Mouse (Mus musculus): ENCODE data around the gene Ska3. TPM values are rescaled to one million over a fixed set of nuclear protein-coding genes. Genes with fewer than 3 reads are reported as not detected.
"Not testable (repeated sequence)": the region's sequence is repeated elsewhere in the genome, so short reads cannot be mapped to it uniquely, and the experiment has no call there.

The Ska3 gene
- under 1 TPM; 0.22 to 0.47 TPM for total RNA-seq (2021)

DNA sequence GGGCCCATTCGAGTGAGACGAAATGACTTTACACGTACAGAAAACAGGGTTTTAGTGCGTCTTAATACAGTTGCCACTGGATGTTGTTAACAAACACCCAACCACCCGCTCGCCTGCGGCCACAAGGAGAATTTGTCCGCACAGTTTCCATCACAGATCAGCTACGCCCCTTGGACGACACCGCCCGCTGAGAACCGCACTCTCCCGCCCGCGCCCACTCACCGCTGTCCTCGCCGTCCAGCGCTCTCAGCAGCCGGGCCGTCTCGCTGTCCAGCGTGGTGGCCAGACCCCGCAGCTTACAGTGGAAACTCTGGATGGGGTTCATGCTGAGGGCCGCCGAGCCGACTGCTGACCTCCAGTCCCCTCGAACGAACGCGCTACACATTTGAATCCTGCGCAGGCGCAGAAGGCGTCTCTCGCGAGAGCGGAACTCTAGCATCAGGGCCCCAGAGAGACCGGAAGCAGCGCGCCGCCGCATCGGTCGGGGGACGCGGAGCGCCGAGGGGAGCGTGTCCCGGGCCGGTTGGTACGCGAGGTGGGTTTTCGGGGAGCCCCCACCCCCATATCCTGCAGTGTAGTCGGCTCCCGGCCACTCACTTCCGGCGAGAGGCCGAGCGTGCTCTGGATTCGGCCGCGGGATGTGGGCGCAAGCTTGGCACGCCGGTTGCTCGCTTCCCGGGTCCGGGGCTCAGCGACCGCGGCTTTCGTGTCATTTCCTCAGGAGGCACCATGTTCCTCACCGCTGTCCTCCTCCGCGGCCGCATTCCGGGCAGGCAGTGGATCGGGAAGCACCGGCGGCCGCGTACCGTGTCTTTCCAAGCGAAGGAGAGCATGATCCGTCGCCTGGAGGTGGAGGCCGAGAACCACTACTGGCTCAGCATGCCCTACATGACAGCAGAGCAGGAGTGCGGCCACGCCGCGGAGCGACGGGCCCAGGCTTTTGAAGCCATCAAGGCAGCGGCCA, at the start of gene Ska3, which contains the start of gene Mrpl57:
TSS of gene Ska3 (minus strand) at position 398 of the 964 bp plus-strand sequence.
TSS of gene Mrpl57 (plus strand) at position 447 of the 964 bp plus-strand sequence.
- DNase-seq, result peak; percentile 93 to 95
- intact Hi-C loops (cut with DNase I), result loop anchor here (2.0 to 10.0 kb wide), 7 partner anchors 27 to 1376 kb away; partner anchors contain the start of genes Ift88, Micu2, Rcbtb1 and Sap18

DNA sequence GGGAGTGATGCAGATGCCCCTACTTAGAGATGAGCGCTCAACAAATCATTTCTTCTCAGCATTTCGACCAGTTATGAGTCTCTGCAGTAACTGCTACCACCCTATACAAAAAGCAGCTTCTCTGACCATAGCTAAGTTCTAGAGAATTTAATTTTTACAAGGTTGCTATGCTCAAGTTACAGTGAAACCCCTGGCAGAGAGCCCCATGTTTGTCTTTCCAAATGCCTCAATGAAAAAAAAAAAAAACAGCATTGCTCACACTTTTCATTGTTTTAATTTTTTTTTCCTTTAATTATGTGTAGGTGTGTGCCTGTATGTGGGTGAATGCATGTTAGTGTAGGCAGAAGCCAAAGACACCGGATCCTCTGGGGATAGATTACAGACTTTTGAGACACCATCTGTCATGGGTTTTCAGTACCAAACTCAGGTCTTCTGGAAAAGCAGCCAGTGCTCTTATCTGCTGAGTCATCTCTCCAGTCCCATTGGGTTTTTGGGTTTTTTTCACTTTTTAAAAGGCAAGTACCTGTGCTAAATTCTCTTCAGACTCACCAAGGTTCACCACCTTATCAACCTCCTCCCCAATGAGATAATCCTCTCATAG, 40.8 kb upstream of the Ska3 start:
- intact Hi-C loops (cut with DNase I), result no loop called here

DNA sequence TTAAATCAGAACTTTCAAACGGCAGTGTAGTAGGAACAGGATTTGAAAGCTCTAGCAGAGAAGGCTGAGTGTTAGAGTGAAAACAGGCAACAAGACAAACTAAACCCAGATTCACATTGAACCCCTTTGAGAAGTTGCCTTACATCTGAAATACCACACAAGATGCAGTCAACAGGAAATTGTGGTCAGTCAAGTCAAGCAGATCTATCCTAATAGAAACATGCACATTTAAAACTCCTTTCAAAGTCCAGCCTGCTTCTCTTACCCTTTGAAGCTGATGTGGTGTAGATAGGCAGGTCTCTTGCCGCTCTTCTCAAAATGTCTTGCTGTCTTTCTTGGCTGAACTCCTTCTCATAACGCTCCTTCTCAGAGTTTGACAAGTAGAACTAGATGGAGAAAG, 39.3 kb upstream of the Ska3 start:
- no peak for DNase-seq
- intact Hi-C loops (cut with DNase I), result no loop called here

More for the DNA sequence above, 40.8 kb upstream of the Ska3 start:
- no peak for DNase-seq

DNA sequence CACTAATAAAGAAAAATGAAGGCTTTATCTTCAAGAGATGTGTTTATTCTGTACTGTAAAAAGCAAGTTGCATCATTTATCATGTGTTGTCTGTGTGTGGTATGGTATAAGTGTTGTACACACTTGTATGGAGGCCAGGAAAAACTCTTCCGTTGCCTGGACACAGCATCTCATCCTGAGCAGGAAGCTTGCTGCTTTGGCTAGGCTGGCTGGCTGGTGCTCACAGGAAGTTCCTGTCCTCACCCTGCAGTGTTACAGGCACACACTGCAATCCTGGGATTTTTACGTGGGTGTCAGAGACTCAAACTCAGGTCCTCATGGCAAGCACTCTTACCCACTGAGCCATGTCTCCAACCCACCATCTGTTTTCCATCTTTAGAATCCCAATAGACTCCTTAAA, 37.1 kb upstream of the Ska3 start:
- DNase-seq, result peak in 1 of 2 experiments; percentile 9
- intact Hi-C loops (cut with DNase I), result loop anchor here (2.0 kb wide), 1 partner anchor 14 kb away; no protein-coding TSS in a partner anchor

DNA sequence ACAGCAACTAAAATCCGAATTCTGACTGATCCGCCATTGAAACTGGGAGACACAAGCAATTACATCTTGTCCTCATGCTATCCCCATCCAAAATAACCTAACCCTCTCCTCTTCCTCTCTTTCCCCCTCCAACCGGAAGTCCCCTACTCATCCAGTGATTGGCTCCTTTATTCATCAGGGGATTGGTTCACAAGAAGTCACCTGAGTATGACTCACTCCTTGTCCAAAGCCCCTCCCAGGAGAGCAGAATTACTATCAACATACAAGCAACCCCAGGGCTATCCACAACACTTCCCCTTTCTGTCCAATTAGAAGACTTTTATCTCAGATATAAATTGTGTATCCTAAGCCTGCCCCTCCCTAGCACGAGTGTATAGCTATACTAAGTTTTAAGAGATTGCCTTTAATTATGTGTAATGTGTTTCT, 36.0 kb upstream of the Ska3 start:
- intact Hi-C loops (cut with DNase I), result loop anchor here (2.0 kb wide), 1 partner anchor 15 kb away; no protein-coding TSS in a partner anchor
- no peak for DNase-seq

DNA sequence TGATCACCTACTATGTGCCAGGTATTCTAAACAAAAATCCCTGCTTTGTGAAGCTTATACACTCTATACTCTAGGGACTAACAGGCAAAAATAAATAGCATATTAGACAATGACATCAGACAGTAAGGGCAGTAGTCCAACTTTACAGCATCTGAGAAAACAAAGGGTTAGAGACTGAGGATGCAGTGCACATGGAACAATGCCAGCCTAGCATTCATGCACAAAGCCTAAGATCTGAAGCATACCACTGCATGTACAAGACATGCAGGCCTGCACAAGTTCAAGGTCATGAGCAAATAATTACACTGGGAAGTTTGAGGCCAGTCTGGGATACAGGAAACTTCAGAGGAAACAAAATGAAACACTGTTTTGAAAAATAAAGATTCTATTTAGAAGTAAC, 33.5 kb upstream of the Ska3 start:
- no peak for DNase-seq
- intact Hi-C loops (cut with DNase I), result loop anchor here (5.0 kb wide), 1 partner anchor 48 kb away; no protein-coding TSS in a partner anchor

DNA sequence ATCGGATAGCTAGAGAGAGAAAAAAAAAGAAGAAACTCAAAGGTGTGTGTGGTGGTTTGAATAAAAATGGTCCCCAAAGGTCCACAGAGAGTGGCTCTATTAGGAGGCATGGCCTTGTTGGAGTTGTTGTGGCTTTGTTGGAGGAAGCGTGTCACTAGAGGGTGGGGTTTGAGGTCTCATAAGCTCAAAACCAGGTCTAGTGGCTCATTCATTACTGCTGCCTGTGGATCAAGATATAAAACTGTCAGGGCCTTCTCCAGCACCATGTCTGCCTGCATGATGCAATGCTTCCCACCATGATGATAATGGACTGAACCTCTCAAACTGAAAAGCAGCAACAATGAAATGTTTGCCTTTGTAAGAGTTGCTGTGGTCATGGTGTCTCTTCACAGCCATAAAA, 32.6 kb upstream of the Ska3 start:
- DNase-seq, result no peak
- intact Hi-C loops (cut with DNase I), result loop anchor here (5.0 kb wide), 1 partner anchor 49 kb away; no protein-coding TSS in a partner anchor

DNA sequence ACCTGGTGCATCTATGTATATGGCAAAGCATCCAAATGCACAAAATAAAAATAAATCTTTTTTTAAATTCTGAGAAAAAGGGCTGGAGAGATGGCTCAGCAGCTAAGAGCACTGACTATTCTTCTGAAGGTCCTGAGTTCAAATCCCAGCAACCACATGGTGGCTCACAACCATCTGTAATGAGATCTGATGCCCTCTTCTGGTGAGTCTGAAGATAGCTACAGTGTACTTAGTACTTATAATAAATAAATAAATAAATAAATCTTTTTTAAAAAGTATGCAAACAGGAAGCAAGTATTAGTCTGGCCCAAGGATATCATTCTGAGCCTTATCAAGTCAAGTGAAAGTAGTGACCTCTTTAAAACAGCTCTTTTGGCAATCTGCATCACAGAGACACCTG, 30.1 kb upstream of the Ska3 start:
- not testable (repeated sequence) for DNase-seq
- intact Hi-C loops (cut with DNase I), result loop anchor here (5.0 kb wide), 1 partner anchor 51 kb away; no protein-coding TSS in a partner anchor

DNA sequence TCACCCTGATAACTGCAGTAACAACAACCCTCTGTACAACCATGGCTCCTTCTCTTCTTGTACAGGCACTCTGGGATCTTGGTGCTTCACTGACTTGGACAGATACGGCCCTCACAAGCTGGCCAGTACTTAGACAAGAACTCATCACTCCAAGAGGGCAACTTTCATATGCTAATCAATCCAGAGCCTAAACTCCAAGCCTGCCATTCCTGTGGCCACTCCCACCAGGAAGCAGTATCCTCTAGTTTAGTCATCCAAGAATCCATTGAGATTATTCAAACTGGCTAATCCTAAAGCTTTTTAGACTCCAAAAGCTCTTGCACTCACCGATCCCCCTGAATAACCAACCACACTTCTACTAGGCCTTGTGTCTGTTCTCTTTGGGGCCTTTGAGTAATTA, 27.0 kb upstream of the Ska3 start:
- intact Hi-C loops (cut with DNase I), result no loop called here
- DNase-seq, result no peak

DNA sequence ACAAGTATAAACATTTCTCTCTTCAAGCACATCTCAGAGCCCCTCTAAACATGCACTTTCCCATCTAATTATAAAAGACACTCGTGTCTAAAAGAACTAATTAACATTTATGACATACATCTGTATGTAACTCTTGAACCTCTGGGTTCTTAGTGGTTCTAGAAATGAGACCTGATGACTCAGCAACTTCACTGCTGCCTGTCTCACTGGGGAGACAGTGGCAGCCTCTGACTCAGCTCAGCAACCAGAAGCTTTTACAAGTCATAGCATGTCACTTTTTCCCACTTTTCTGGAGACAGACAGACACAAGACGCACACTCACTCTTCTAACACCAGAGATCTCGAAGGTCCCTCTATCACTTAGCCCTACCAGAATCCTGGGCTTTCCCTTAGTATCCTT, 24.3 kb upstream of the Ska3 start:
- intact Hi-C loops (cut with DNase I), result no loop called here
- DNase-seq, result no peak

DNA sequence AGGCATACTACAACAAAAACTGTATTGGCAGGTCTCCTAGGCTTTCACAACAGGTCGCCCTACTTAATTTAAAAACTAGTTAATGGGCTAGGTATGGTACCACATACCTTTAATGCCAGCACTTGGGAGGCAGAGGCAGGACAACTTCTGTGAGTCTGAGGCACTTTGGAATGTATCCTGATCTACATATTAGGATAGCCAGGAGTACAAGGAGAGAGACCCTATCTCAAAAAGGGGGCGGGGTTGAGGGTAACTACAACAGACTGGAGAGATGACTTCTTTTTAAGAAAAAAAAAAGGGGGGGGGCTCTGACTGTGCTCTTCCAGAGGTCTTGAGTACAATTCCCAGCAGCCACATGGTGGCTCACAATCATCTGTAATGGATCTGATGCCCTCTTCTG, 22.7 kb upstream of the Ska3 start:
- intact Hi-C loops (cut with DNase I), result no loop called here
- no peak for DNase-seq

DNA sequence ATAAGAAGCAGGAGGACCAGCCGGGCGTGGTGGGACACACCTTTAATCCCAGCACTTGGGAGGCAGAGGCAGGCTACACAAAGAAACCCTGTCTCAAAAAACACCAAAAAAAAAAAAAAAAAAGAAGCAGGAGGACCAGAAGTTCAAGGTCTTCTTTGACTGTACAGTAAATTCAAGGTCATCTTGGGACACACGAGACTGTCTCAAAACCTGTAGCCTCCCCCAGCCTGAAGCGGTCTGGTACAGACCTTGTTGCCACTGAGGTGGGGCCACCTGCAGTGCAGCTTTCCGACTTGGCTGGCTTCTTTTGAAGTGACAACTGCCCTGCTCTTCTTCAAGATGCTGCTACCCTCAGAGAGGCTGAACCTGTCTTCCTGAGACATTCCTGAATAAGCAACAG, 22.1 kb upstream of the Ska3 start:
- DNase-seq; intact Hi-C loops (cut with DNase I): not testable (repeated sequence)

DNA sequence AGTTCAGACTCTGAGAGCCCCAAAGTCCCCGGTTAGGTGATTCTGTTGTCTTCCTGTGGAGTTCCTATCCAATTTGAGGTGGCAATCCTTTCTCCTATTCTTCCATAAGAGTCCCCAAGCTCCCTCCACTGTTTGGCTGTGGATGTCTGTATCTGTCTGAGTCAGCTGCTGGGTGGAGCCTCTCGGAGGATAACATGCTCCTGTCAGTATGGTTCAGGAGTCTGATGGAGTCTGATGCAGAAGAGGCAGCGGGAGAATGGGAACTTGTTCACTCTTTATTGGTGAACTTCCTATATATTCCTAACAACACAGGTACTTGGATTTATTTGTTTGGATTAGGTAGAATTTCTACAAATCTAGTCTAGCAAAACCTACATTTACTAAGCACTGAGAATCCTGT, 18.6 kb upstream of the Ska3 start:
- intact Hi-C loops (cut with DNase I), result no loop called here
- DNase-seq, result no peak

DNA sequence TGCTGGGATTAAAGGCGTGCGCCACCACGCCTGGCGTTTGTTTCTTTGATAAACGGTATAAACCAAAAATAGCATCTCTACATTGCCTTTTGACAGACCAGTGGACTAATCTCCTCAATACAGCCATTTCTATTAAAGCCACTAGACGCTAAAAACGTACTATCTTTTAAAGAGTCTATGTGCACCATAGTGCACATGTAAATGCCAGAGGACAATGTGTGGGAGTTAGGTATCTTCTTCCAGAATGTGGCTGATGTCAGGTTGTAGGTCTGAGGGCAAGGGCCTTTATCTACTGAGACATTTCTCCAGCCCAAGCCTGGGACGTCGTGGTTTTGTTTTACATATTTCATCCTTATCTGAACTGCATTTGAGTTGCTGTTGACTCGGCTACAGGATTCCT, 9.2 kb upstream of the Ska3 start:
- intact Hi-C loops (cut with DNase I), result no loop called here
- DNase-seq, result no peak

DNA sequence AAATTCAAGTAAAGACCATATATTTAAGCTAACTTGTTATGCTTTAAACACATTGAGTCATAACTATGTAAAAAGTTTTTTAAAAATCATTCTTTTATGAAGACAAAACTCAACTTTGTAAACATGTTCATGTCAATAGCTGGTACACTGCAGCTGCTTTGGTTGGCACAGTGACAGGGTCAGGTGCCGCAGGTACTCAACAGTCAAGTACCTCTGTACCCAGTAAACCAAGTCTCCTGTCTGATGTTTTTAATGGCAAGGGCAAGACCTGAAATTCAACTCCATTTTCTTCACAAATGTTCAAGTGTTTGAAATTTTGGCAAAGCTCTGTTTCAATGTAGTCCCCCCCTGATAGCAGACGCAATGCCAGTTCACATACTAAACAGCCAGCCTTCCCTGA, 7.5 kb upstream of the Ska3 start:
- no peak for DNase-seq
- intact Hi-C loops (cut with DNase I), result no loop called here

DNA sequence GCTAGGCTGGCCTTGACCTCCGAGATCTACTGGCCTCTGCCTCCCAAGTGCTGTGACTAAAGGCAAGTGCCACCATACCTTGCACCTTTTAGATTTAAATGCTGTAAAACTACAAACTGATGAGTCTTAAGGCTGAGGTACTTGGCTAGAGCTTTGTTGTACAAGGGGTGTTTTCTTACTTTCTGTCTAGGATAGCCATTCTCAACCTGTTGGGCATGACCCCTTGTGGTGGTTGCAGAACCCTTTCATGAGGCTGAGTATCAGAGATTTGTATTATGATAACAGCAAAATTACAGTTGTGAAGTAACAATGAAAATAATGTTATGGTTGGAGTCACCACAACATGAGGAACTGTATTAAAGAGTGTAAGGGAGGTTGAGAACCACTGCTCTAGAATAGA, 1.3 kb upstream of the Ska3 start:
- no peak for DNase-seq
- intact Hi-C loops (cut with DNase I), result loop anchor here (2.0 to 10.0 kb wide), 7 partner anchors 28 to 1375 kb away; partner anchors contain the start of genes Ift88, Micu2, Rcbtb1 and Sap18

DNA sequence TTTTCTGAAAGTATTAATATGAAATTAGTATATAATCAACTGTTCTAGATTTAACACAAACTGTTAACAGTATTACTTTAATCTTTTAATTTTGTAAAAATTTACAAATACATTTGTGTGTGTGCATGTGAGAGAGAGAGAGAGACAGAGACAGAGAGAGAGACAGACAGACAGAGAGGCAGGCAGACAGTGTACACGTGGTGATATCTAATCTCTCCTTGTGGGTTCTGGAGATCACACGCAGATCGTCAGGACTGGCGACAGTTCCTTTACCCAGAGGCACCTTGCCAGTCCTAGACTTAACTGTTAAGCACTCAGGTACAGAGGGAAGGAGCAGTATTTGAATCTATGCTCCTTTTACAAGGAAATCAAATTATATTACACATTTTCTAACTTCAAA, 5.1 kb downstream of the Ska3 start:
- DNase-seq, result no peak
- intact Hi-C loops (cut with DNase I), result loop anchor here (10.0 kb wide), 2 partner anchors 174 to 396 kb away; partner anchors contain the start of genes Ift88 and Micu2

DNA sequence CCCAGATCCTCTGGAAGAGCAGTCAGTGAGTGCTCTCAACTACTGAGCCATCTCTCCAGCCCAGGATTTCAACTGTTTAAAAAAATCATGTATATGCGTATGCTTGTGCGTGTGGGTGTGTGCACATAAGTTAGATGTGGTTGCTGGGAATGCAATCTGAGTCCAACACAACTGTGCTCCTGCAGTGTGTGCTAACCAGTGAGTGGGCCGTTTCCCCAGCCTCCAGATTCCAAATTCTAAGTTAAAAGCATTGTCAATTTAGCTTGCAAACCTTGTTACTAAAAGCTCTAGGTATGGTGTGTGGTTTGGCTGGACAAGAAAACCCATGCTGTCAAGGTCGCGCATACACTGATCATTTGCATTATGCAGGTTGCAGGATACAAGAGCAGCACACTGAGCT, 14.1 kb downstream of the Ska3 start:
- intact Hi-C loops (cut with DNase I), result no loop called here
- DNase-seq, result no peak

DNA sequence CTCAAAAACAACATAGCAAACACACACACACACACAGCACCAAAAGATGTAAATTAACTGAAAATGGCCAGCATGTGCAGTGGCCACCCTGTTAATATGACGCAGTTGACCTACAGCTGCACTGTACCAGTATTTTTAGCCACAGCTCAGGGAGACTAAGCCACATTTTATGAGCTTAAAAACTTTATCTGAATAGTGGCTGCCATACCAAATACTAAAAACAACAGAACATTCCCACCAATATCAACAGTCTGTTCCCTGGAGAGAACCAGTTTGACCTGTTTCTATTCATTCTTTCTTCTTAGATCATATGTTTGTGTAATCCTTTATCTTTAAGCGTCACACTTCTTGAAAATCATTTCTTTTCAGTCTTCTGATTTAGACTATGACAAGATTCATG, 15.1 kb downstream of the Ska3 start:
- intact Hi-C loops (cut with DNase I), result no loop called here
- no peak for DNase-seq

DNA sequence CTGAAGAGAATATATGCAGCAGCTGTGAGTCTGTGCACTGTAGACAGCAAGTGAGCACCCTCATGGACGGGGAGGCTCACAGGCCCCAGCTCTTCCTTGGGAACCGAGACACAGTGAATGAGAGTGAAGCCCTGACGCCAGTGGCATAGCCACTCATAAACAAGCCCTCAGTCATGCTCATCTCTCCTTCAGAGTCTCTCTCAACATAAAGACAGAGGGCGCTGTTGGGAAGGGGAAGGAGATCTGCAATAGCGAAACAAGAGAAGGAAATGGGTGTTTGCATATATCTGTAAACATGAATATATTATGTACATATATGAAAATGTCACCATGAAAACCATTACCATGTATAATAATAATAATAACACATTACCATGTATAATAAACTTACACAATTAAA, 17.4 kb downstream of the Ska3 start:
- no peak for DNase-seq
- intact Hi-C loops (cut with DNase I), result loop anchor here (5.0 kb wide), 1 partner anchor 104 kb away; no protein-coding TSS in a partner anchor

DNA sequence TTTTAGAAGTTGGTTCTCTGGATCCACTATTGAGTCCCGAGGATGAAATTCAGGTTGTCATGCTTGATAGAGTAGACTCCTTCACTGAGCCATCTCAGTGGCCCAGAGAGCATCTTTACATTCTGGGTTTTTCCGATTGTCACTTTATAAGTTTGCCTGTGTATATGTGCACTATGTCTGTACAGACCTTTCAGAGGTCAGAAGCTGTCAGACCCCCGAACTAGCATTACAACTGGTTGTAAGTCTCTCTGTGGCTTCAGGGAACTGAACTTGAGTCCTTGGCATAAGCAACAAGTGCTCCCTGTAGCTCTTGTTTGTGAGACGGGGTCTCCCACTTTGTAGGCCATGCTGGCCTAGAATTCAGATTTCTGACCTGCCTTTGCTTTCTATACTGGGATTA, 22.3 kb downstream of the Ska3 start:
- no peak for DNase-seq
- intact Hi-C loops (cut with DNase I), result no loop called here
